10 mouse cellular contexts compared by ENCODE assay signal in the genomic region with DNA sequence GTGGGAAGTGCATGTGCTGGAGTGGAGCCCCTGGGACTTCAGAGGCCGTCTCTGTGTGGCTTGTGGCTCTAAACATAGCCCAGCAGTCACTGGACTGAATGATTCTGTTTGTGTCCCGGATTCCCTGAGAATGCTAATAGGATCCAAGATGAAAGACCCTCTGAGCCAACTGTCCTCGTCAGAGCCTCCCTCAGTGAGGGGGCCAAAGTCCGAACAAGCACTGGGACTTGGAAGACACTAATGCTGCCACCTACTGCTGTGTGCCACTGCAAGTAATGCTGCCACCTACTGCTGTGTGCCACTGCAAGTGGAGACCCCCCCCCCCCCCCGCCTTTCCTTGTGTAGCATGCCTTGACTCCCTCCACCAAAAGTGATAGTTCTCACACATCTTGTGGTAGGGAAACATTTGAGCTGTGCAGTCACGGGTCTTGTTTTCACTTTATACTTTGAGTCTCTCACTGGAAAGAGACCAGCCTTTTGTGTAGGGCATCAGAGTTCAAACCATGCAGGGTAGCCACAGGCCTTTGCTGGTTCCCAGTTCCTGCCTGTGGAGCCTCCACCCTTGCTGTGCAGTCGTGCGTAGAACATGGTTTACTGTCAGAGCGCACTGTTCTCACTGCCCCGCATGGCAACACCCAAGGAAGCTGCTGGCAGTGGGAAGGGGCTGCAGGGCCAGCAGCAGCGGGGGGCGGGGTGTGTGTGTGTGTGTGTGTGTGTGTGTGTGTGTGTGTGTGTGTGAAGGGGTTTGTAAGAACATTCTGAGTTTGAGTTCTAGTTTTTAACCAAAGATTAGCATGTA. TPM values are rescaled to one million over a fixed set of nuclear protein-coding genes. Genes with fewer than 3 reads are reported as not detected.
DNase-seq lines count a peak whose midpoint lies in the region; ATAC-seq and TF ChIP-seq lines count a peak whose summit lies in the region.
"Had no signal": no experiment of that assay in that cellular context is flagged by ENCODE, and none has a peak within 500 bp of the region (broad histone marks: within the 10 kb centered on the region; RNA-seq: fewer than 3 reads in every experiment).

No protein-coding gene starts in this region.

- peak; percentile 69 for ATAC-seq in midbrain, postnatal 0 days (ENCODE audit: low FRiP score)
- ATAC-seq in midbrain, embryonic 14.5 days (ENCODE audit: low FRiP score, low TSS enrichment) = no peak
- ATAC-seq: forebrain, embryonic 13.5 days had no signal

- no peaks in the 10 kb centered on the region for H3K36me3 ChIP-seq in heart, adult 2 months (ENCODE audit: control insufficient read depth, insufficient read depth, low read length)
- H3K36me3 ChIP-seq in midbrain, postnatal 0 days (ENCODE audit: insufficient read depth, low read length) = peaks cover 36% of the 10 kb centered on the region
- H3K36me3 ChIP-seq in midbrain, embryonic 14.5 days (ENCODE audit: control insufficient read depth, insufficient read depth, low read length) = peaks cover 44% of the 10 kb centered on the region

- H3K27ac ChIP-seq in heart, adult 2 months = no peak overlapping the region
- peak overlapping the region; percentile 55 for H3K27ac ChIP-seq in midbrain, postnatal 0 days (ENCODE audit: low read depth, low read length)
- H3K27ac ChIP-seq in midbrain, embryonic 14.5 days (replicated peaks; ENCODE audit: low read depth, low read length) = no peak overlapping the region
- H3K27ac ChIP-seq: forebrain, embryonic 13.5 days; macrophage had no signal

- H3K9ac ChIP-seq in heart, adult 2 months (ENCODE audit: low read depth, low read length) = no peak overlapping the region
- H3K9ac ChIP-seq in midbrain, postnatal 0 days (replicated peaks; ENCODE audit: low read length, poor library complexity, severe bottlenecking) = no peak overlapping the region
- H3K9ac ChIP-seq in midbrain, embryonic 14.5 days (replicated peaks; ENCODE audit: low read length) = no peak overlapping the region

- no peaks in the 10 kb centered on the region for H3K4me1 ChIP-seq in heart, adult 2 months (ENCODE audit: control insufficient read depth, insufficient read depth, low read length)
- no peaks in the 10 kb centered on the region for H3K4me1 ChIP-seq in midbrain, postnatal 0 days (ENCODE audit: insufficient read depth, low read length)
- no peaks in the 10 kb centered on the region for H3K4me1 ChIP-seq in midbrain, embryonic 14.5 days (ENCODE audit: control insufficient read depth, insufficient read depth, low read length)

- TF ChIP-seq POLR2A in heart, adult 2 months (IDR thresholded peaks at IDR 0.05; ENCODE audit: insufficient read depth, low read depth, low read length) = no peak

- no peaks in the 10 kb centered on the region for H3K9me3 ChIP-seq in midbrain, postnatal 0 days (ENCODE audit: low read length)
- no peaks in the 10 kb centered on the region for H3K9me3 ChIP-seq in midbrain, embryonic 14.5 days (ENCODE audit: control insufficient read depth, low read length)
- H3K9me3 ChIP-seq: forebrain, embryonic 13.5 days had no signal

- H3K79me2 ChIP-seq in heart, adult 2 months (replicated peaks; ENCODE audit: control insufficient read depth, insufficient read depth, low read length) = 0 out of 2 replicates have a peak, but pooled peaks cover 1% of the 10 kb centered on the region

- H3K4me3 ChIP-seq in heart, adult 2 months = no peak overlapping the region
- H3K4me3 ChIP-seq in midbrain, postnatal 0 days (ENCODE audit: low read depth, low read length) = no peak overlapping the region
- H3K4me3 ChIP-seq in midbrain, embryonic 14.5 days (replicated peaks; ENCODE audit: low read depth, low read length) = no peak overlapping the region
- H3K4me3 ChIP-seq: forebrain, embryonic 13.5 days had no signal

- DNase-seq in heart, adult 2 months = no peak
- DNase-seq in heart, adult 11 months = no peak
- DNase-seq in midbrain, postnatal 0 days (ENCODE audit: low spot score) = peak; percentile 81
- no peak for DNase-seq in midbrain, embryonic 14.5 days
- peak; percentile 63 for DNase-seq in kidney, postnatal 10 days
- DNase-seq in thymus, postnatal 10 days (ENCODE audit: low spot score in 2 of 2) = peak; percentile 35 to 54
- no peak for DNase-seq in cerebellum, adult 11 months
- no peak for DNase-seq in gastrocnemius, postnatal 10 days

- WGBS in heart, adult 2 months = 85% methylated on average over 12 of the region's 12 CpGs
- 71% methylated on average over 11 of the region's 12 CpGs for WGBS in midbrain, postnatal 0 days
- 74% methylated on average over 12 of the region's 12 CpGs for WGBS in midbrain, embryonic 14.5 days

- H3K4me2 ChIP-seq in midbrain, postnatal 0 days (ENCODE audit: low read depth, low read length, poor library complexity, severe bottlenecking) = no peak overlapping the region
- no peak overlapping the region for H3K4me2 ChIP-seq in midbrain, embryonic 14.5 days (ENCODE audit: low read length)
- H3K4me2 ChIP-seq: forebrain, embryonic 13.5 days had no signal

- no peak for TF ChIP-seq EP300 in heart, adult 2 months (IDR thresholded peaks at IDR 0.05; ENCODE audit: insufficient read depth, low read depth, low read length)

- intact Hi-C loops in heart, adult 2 months (cut with DNase I) = no loop called here

- no peaks in the 10 kb centered on the region for H3K27me3 ChIP-seq in heart, adult 2 months (ENCODE audit: control insufficient read depth, insufficient read depth, low read length)
- H3K27me3 ChIP-seq in midbrain, postnatal 0 days (ENCODE audit: insufficient read depth, low read length) = no peaks in the 10 kb centered on the region
- H3K27me3 ChIP-seq in midbrain, embryonic 14.5 days (ENCODE audit: control insufficient read depth, insufficient read depth, low read length) = no peaks in the 10 kb centered on the region
- H3K27me3 ChIP-seq: forebrain, embryonic 13.5 days had no signal

- TF ChIP-seq CTCF in heart, adult 2 months (IDR thresholded peaks at IDR 0.05) = peak; percentile 46
- peak; percentile 56 for TF ChIP-seq CTCF in midbrain, postnatal 0 days (IDR thresholded peaks at IDR 0.05)

RNA-seq across cellular contexts. Expression of gene Rpl13, which starts 4.2 kb away (rescaled TPM):
- total RNA-seq in heart, adult 2 months (2021) = 100 to 1,000 TPM; 418 to 463 TPM
- polyA plus RNA-seq in heart, adult 2 months (2012; rRNA removed) = 440 and 616 TPM in 2 replicates
- total RNA-seq in midbrain, postnatal 0 days (2014; rRNA removed) = 2,117 and 2,785 TPM in 2 replicates
- 801 and 821 TPM in 2 replicates for polyA plus RNA-seq in midbrain, postnatal 0 days (2015; fragmentation: Nextera tagmentation; extraction: Ambion mirVana)
- polyA plus RNA-seq in midbrain, embryonic 14.5 days (2014; fragmentation: Nextera tagmentation; extraction: Ambion mirVana) = 843 and 877 TPM in 2 replicates
- 100 to 1,000 TPM; 676 to 736 TPM for total RNA-seq in gastrocnemius, postnatal 10 days (2021)

RNA-seq across cellular contexts. Expression of gene Cpne7, which starts 19.2 kb away (rescaled TPM):
- total RNA-seq in heart, adult 2 months (2021) = under 1 TPM; 0.18 to 0.91 TPM
- 0.91 and 1.7 TPM in 2 replicates for polyA plus RNA-seq in heart, adult 2 months (2012; rRNA removed)
- total RNA-seq in midbrain, postnatal 0 days (2014; rRNA removed) = 29.2 and 33.0 TPM in 2 replicates
- 28.0 and 29.1 TPM in 2 replicates for polyA plus RNA-seq in midbrain, postnatal 0 days (2015; fragmentation: Nextera tagmentation; extraction: Ambion mirVana)
- 1.8 and 3.7 TPM in 2 replicates for polyA plus RNA-seq in midbrain, embryonic 14.5 days (2014; fragmentation: Nextera tagmentation; extraction: Ambion mirVana)
- total RNA-seq in gastrocnemius, postnatal 10 days (2021) = under 1 TPM; 0.41 to 0.82 TPM
- polyA plus RNA-seq: macrophage had no signal

RNA-seq across cellular contexts. Expression of gene Spg7, which starts 35.2 kb away (rescaled TPM):
- 10 to 100 TPM; 74.4 to 88.2 TPM for total RNA-seq in heart, adult 2 months (2021)
- polyA plus RNA-seq in heart, adult 2 months (2012; rRNA removed) = 95.9 and 113 TPM in 2 replicates
- total RNA-seq in midbrain, postnatal 0 days (2014; rRNA removed) = 47.2 and 64.3 TPM in 2 replicates
- polyA plus RNA-seq in midbrain, postnatal 0 days (2015; fragmentation: Nextera tagmentation; extraction: Ambion mirVana) = 50.1 and 51.3 TPM in 2 replicates
- 42.0 and 43.6 TPM in 2 replicates for polyA plus RNA-seq in midbrain, embryonic 14.5 days (2014; fragmentation: Nextera tagmentation; extraction: Ambion mirVana)
- total RNA-seq in gastrocnemius, postnatal 10 days (2021) = 10 to 100 TPM; 49.6 to 56.8 TPM

RNA-seq across cellular contexts. Expression of gene Ankrd11, which starts 55.9 kb away (rescaled TPM):
- 10 to 100 TPM; 68.0 to 76.3 TPM for total RNA-seq in heart, adult 2 months (2021)
- polyA plus RNA-seq in heart, adult 2 months (2012; rRNA removed) = 34.4 and 48.3 TPM in 2 replicates
- total RNA-seq in midbrain, postnatal 0 days (2014; rRNA removed) = 92.5 and 98.3 TPM in 2 replicates
- 62.2 and 78.7 TPM in 2 replicates for polyA plus RNA-seq in midbrain, postnatal 0 days (2015; fragmentation: Nextera tagmentation; extraction: Ambion mirVana)
- 42.4 and 46.2 TPM in 2 replicates for polyA plus RNA-seq in midbrain, embryonic 14.5 days (2014; fragmentation: Nextera tagmentation; extraction: Ambion mirVana)
- 10 to 100 TPM; 52.0 to 65.8 TPM for total RNA-seq in gastrocnemius, postnatal 10 days (2021)

Comparison
In these comparisons a context has a peak if more than half of its experiments do, and no peak if none do; other contexts are left out.
1. DNase-seq: peak in midbrain, postnatal 0 days (single experiment), kidney, postnatal 10 days (single experiment) and thymus, postnatal 10 days (2 of 2); none in heart, adult 2 months (0 of 2), heart, adult 11 months (single experiment), midbrain, embryonic 14.5 days (single experiment), cerebellum, adult 11 months (single experiment) and gastrocnemius, postnatal 10 days (single experiment).
2. RNA of gene Cpne7, which starts 19.2 kb away (total RNA-seq): 29.2 to 33.0 TPM in midbrain, postnatal 0 days; 0.18 to 0.91 TPM in heart, adult 2 months and 0.41 to 0.82 TPM in gastrocnemius, postnatal 10 days; every median in the first group is over 10 times any median in the second.